Mouse (Mus musculus) forebrain, embryonic 16.5 days (tissue): ENCODE data around the gene Slpi. TPM values are rescaled to one million over a fixed set of nuclear protein-coding genes. Genes with fewer than 3 reads are reported as not detected.
"Not testable (repeated sequence)": the region's sequence is repeated elsewhere in the genome, so short reads cannot be mapped to it uniquely, and the experiment has no call there.

Source experiments
- ATAC-seq: fragments of 200-750 bp; cut with Nextera tagmentation; 2 replicates; pipeline ENCODE4 v1.8.0; 2017; ENCODE audit warnings: mild to moderate bottlenecking, moderate library complexity
- H3K27ac ChIP-seq: fragments of 300-500 bp; sonication (generic); 2 replicates; pipeline ENCODE4 v1.5.1; 2014; ENCODE audit warnings: low read length, control low read depth
- H3K27me3 ChIP-seq: fragments of 300-500 bp; sonication (generic); replicated peaks from 2 replicates; pipeline ENCODE4 v1.6.1; 2014; ENCODE audit warnings: low read length; ENCODE audit not compliant: control insufficient read depth, insufficient read depth
- H3K36me3 ChIP-seq: fragments of 300-500 bp; sonication (generic); 2 replicates; pipeline ENCODE4 v1.6.1; 2014; ENCODE audit not compliant: control insufficient read depth, insufficient read depth
- H3K4me1 ChIP-seq: fragments of 300-500 bp; sonication (generic); replicated peaks from 2 replicates; pipeline ENCODE4 v1.6.1; 2014; ENCODE audit warnings: low read length; ENCODE audit not compliant: control insufficient read depth, insufficient read depth
- H3K4me2 ChIP-seq: fragments of 300-500 bp; sonication (generic); 2 replicates; pipeline ENCODE4 v1.6.1; 2014; ENCODE audit warnings: mild to moderate bottlenecking, low read length, control low read depth
- H3K4me3 ChIP-seq: fragments of 300-500 bp; sonication (generic); replicated peaks from 2 replicates; pipeline ENCODE4 v1.5.1; 2014; ENCODE audit warnings: mild to moderate bottlenecking, low read length, control low read depth
- H3K9ac ChIP-seq: fragments of 300-500 bp; sonication (generic); replicated peaks from 2 replicates; pipeline ENCODE4 v1.6.1; 2014; ENCODE audit warnings: low read depth, low read length, control low read depth
- H3K9me3 ChIP-seq: fragments of 300-500 bp; sonication (generic); 2 replicates; pipeline ENCODE4 v1.6.1; 2016; ENCODE audit warnings: low read length; ENCODE audit not compliant: control insufficient read depth
- WGBS: fragments of 180-500 bp; shearing (Covaris S2); extraction: QIAGEN DNeasy Blood & Tissue Kit; methylation state at CpG from one replicate; pipeline ENCODE4 v1.1.7; 2014; 5-methylcytosine and 5-hydroxymethylcytosine counted together
- polyA plus RNA-seq: library from polyadenylated mRNA; unstranded; fragments of >200 nt; fragmentation: Nextera tagmentation; extraction: Ambion mirVana; gene quantifications from 2 replicates; pipeline ENCODE4 v1.2.1, GENCODE M21; 2015

Slpi gene
- polyA plus RNA-seq, 1 experiment from 2014 or later = not detected

DNA sequence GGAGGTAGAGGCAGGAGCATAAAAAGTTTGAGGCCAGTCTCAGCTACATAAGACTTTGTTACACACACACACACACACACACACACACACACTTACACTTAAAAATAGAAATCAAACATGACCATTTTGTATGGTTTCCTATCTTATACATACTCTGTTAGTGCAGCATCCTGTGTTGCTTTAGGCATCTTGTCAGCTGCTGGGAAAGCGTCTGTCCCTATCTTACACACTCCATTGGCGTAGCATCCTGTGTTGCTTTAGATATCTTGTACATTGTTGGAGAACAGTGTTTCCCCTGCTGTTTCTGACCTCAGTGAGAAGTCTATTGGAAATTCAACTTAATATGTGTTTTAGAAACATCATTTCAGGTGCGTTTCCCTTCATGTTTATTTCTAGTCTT, 36.2 kb downstream of the Slpi start:
- no peaks in the 10 kb centered on the region for H3K36me3 ChIP-seq
- H3K4me2 ChIP-seq = no peak overlapping the region
- no peak overlapping the region for H3K4me3 ChIP-seq
- no peaks in the 10 kb centered on the region for H3K27me3 ChIP-seq
- no peak for ATAC-seq
- no peak overlapping the region for H3K9ac ChIP-seq
- 92% methylated on average over 3 of the region's 3 CpGs for WGBS
- no peak overlapping the region for H3K27ac ChIP-seq
- 0 out of 2 replicates have a peak, but pooled peaks cover 2% of the 10 kb centered on the region for H3K9me3 ChIP-seq
- no peaks in the 10 kb centered on the region for H3K4me1 ChIP-seq

DNA sequence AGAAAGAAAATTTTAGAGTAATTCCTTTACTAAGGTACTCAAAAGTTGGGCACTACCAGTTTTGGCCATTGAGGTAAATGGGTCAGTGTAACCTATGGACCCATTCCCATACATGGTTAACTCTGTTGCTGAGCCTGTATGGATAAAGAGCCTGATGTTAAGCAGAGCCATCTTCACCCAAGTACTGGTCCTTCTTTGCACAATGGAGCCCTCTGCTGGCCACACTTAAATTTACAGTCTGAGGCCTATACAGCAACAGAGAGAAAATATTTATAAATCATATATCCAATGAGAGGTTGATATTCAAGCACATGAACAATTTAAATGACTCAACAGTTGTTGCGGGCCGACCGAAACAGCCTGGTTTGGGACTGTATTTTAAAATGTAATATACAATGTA, 39.9 kb downstream of the Slpi start:
- Histone ChIP-seq H3K9ac (no peak overlapping the region), H3K27me3 (no peaks in the 10 kb centered on the region), H3K27ac (no peak overlapping the region), H3K4me2 (no peak overlapping the region), H3K4me1 (no peaks in the 10 kb centered on the region), H3K9me3 (0 out of 2 replicates have a peak, but pooled peaks cover 2% of the 10 kb centered on the region), H3K36me3 (no peaks in the 10 kb centered on the region), H3K4me3 (no peak overlapping the region)
- 96% methylated on average over 3 of the region's 3 CpGs for WGBS
- no peak for ATAC-seq

DNA sequence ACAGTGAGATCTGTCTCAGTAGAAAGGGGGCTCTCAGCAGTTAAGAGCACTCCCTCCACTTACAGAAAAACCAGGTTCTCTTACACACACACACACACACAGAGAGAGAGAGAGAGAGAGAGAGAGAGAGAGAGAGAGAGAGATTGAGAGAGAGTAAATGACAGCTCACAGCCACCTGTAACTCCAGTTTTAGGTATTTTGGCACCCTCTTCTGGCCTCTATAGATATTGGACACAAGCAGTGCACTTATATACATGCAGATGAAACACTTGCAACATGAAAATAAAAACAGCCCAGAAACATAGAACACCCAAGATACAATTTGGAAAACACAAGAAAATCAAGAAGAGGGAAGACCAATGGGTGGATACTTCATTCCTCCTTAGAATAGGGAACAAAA, 41.2 kb downstream of the Slpi start:
- not testable (repeated sequence) for H3K36me3 ChIP-seq, H3K9ac ChIP-seq, H3K27me3 ChIP-seq, ATAC-seq, H3K9me3 ChIP-seq, H3K4me3 ChIP-seq, H3K4me1 ChIP-seq, H3K27ac ChIP-seq, H3K4me2 ChIP-seq

DNA sequence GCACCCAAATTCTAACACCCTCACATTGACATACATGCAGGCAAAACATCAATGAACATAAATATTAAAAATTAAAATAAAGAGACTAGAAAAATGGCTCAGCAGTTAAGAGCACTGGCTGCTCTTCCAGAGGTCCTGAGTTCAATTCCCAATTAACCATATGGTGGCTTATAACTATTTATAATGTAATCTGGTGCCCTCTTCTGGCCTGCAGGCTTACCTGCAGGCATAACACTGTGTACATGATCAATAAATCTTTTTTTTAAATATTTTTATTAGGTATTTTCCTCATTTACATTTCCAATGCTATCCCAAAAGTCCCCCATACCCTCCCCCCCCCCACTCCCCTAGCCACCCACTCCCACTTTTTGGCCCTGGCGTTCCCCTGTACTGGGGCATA, 45.2 kb downstream of the Slpi start:
- not testable (repeated sequence) for H3K4me2 ChIP-seq, H3K27ac ChIP-seq, H3K4me3 ChIP-seq, H3K9me3 ChIP-seq, H3K9ac ChIP-seq, H3K4me1 ChIP-seq, ATAC-seq, H3K27me3 ChIP-seq, H3K36me3 ChIP-seq
- WGBS = 78% methylated on average over 1 of the region's 1 CpGs

DNA sequence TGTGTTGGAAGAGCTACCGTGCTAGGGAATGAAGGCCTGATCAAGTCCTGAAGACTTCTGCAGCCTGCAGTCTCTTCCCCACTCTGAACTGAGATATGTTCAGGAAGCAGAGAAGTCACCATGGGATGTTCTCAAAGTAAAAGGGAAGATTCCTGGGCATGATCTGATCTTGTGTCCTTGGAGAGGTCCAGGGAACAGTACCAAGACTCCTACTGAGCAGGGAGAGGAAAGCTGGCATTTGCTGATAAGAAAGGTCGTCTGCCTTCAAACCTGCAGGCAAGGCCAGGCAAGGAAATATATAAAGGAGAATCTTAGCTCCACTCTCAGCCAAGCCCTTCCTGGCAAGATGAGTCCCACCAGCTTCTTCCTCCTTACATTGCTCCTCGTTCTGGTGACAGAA, 56.5 kb downstream of the Slpi start, which contains the start of gene Svs5:
Svs5 (plus strand) TSS at position 301 of the 400 bp plus-strand sequence.
- not testable (repeated sequence) for H3K36me3 ChIP-seq, H3K4me3 ChIP-seq, H3K9ac ChIP-seq, H3K4me1 ChIP-seq, H3K27me3 ChIP-seq, H3K9me3 ChIP-seq, H3K4me2 ChIP-seq, ATAC-seq, H3K27ac ChIP-seq
- WGBS = 81% methylated on average over 3 of the region's 3 CpGs

DNA sequence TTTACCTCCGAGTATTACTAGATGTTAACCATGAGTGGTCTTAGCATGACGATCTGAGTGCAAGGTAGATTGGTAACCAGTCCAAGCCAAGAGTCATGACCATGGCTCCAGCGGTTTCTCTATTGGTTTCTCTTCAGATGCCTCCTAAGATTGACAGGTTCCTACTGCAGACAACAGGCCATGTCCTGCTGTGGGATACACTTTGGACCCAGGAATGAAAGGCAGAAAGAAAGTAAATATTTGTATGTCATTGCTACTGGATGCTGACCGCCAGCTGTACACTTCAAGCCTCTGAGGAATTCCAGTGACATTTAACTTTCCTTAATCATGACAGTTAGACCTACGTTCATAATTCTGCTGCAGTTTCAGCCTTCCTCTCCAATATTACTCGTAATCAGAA, 67.9 kb downstream of the Slpi start:
- H3K9me3 ChIP-seq = no peaks in the 10 kb centered on the region
- no peaks in the 10 kb centered on the region for H3K36me3 ChIP-seq
- H3K4me2 ChIP-seq = no peak overlapping the region
- H3K27me3 ChIP-seq = no peaks in the 10 kb centered on the region
- H3K9ac ChIP-seq = no peak overlapping the region
- no peak for ATAC-seq
- H3K4me3 ChIP-seq = no peak overlapping the region
- WGBS = 86% methylated on average over 6 of the region's 6 CpGs
- no peak overlapping the region for H3K27ac ChIP-seq
- no peaks in the 10 kb centered on the region for H3K4me1 ChIP-seq

DNA sequence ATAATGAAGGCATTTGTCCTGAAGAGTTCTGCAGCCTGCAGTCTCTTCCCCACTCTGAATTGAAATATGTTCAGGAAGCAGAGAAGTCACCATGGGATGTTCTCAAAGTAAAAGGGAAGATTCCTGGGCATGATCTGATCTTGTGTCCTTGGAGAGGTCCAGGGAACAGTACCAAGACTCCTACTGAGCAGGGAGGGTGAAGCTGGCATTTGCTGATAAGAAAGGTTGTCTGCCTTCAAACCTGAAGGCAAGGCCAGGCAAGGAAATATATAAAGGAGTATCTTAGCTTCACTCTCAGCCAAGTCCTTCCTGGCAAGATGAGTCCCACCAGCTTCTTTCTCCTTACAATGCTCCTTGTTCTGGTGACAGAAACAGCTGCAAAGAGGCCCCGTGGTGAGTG, 72.4 kb downstream of the Slpi start, which contains the start of gene Svs6:
Svs6 (plus strand) TSS at position 301 of the 400 bp plus-strand sequence.
- not testable (repeated sequence) for H3K4me3 ChIP-seq, ATAC-seq, H3K4me1 ChIP-seq, H3K36me3 ChIP-seq, H3K9me3 ChIP-seq, H3K9ac ChIP-seq, H3K27me3 ChIP-seq, H3K27ac ChIP-seq, H3K4me2 ChIP-seq
- 79% methylated on average over 1 of the region's 1 CpGs for WGBS

DNA sequence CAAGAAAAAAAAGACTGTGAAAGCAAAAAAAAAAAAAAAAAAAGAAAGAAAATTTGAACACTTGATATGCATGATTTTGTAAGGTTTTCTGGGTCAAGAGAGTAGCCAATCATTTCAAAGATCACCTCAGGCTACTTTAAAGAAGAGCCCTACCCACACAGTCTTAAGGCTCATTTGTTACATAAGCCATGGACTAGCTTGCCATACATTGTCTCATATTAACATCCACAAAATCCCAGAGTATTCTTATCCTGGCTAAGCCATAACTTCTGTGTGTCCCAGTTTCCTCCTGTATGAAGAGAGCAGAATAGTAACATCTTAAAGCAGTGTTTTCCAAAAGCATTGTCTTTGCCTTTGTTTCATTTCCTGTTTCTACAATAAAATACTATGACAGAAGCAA, 73.4 kb downstream of the Slpi start:
- ATAC-seq, H3K27ac ChIP-seq, H3K36me3 ChIP-seq, H3K9me3 ChIP-seq, H3K4me2 ChIP-seq, H3K9ac ChIP-seq, H3K4me1 ChIP-seq, H3K27me3 ChIP-seq, H3K4me3 ChIP-seq: not testable (repeated sequence)

DNA sequence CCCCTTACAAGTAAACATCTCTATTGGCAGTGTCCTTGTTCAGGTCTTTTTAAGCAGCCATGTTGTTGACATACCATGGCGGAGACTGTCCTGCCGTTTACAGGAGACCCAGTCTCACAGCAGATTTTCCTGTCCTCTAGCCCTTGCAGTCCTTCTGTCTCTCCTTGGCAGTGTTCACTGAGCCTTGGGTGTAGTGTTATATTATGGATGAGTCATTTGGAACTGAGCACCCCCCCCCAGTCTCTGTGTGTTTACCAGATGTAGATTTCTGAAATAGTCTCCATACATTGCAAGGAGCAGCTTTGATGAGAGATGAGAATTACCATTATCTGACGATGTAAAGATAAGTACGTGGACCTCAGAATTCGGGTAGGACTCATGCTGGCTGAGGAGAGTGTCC, 76.3 kb downstream of the Slpi start:
- H3K4me2 ChIP-seq = no peak overlapping the region
- H3K36me3 ChIP-seq = no peaks in the 10 kb centered on the region
- no peak overlapping the region for H3K4me3 ChIP-seq
- ATAC-seq = no peak
- 86% methylated on average over 5 of the region's 5 CpGs for WGBS
- no peak overlapping the region for H3K9ac ChIP-seq
- H3K27me3 ChIP-seq = no peaks in the 10 kb centered on the region
- H3K9me3 ChIP-seq = no peaks in the 10 kb centered on the region
- no peaks in the 10 kb centered on the region for H3K4me1 ChIP-seq
- no peak overlapping the region for H3K27ac ChIP-seq
